Mouse (Mus musculus) kidney, postnatal 25 days (tissue): ENCODE measurements around the gene Gbf1.

Experiments used
- DNase-seq, 2 experiments: peaks; one replicate each; pipeline ENCODE4 v3.0.0; 2021; ENCODE audit warnings: mixed read lengths in 2 of 2

Gene Gbf1

DNA sequence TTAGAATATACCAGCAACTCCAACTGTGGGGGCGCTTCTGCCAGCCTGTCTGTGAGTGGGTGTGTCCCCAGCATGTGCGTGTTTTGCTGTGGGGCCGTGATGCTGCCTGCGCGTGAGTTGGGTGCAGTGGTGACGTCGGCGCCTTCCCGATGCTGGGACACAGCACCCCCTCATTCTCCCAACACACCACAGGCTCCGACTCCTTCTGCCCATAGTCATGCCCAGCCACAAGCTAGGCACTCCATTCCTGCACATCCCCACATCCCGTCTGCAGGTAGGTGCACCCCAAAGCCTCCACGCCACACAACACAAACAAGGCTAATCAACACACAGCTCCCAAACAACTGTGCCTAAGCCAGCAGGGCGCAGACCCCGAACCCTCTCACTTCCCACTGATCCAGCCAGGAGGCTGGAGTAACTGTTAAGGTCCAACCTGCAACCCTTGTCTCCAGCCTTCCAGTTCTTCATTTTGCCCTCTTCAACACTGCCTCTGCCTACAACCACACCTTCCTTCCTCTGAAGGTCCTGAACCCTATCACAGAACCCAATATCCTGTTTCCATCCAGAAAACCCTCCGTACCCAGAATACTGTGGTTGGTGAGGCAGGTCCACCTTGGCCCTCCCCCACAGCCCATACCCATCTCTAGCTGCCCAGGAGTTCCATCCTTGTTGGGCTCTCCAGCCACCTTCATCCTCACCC, 164.7 kb downstream of the Gbf1 start:
- DNase-seq, result peak in 1 of 2 experiments; percentile 30

- peak in 1 of 2 experiments; percentile 20 for DNase-seq
Measured at GRCm38 (mm10) chr19:46317546-46317885, 165.2 kb downstream of the Gbf1 start.

DNA sequence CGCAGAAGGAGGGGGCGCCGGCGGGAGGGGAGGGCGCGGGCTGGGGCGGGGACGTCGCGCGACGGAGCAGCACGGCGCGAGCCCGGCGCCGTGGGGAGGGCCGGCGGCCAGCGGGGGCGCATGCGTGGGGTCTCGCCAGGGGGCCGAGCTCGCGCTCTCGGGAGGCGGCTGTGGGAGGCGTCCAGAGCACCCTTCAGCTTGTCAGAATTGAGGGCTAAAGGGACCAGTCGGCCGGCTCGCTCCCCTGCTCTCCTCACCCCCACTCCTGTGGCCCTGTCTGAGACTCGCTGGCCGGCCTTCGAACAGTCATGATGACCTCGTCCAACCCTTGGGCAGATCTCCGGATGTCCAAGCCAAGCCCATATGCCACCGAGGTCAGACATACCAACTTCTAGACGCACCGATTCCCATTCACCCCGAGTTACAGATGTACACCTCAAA, 165.7 kb downstream of the Gbf1 start:
- peak in 1 of 2 experiments; percentile 38 for DNase-seq

DNA sequence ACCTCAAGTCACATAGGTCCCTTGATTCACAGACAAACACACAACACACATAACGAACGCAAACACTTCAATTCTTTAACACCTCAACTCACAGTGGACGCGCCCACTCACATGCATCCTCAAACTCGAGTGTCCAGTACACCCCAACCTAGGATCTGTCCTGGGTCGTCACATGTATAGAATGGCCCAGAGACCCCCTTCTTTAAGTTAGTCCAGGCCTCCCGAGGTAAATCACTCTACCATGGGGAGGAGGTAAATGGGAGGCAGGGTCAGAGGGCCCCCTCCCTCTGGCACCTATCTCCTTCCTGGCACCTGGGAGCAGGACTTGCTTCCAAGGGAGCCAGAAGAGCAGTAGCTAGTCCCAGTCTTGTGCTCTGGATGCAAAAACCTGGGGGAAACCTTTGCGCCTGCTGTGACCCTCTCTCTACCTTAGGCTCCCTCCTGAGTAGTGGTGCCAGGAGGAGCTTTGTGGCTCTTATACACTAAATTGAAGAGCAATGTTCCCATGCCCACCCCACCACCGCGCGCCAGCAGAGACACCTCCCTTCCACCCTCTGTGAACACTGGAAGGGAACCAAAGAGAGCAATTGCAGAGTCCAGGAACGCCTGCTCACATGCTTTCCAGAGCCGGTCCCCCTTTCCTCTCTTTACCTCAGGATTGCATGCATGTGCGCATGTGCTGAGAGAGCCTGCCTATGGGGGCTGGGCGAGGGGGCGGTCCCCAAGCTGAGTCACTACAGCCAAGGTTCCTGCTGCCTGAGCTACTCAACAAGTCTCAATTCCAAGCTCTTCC, 166.5 kb downstream of the Gbf1 start:
- DNase-seq, result peak; percentile 63 to 78

DNA sequence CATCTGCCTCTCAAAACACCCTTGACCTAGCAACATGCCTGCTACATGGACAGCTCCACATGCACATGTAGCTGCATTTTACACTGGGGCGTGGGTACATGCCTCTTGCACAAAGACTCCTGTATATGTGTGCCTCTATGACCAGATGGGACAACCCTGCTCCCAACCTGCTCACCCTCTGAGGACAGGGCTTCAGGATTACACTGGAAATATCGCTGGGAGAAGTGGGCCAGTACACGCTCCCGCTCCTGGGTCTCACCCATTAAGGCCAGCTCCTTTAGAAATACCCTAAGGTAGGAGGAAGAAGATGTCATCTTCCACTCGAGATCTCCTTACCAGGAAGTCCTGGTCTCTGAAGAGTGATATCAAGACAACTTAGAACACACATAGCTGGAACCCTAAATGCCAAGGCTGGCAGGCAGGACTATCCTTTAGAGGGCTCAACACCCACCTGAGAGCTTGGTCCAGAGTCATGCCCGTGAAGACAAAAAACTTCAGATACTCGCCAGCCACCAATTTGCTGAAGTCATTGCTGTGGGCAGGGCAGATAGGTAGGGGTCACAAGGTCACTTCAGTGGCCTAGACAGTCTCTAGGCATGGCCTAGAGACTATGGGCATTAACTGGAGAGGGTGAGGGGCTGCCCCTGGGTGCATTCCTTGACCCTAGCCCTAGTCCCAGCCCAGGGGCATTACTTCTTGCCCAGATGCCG, 167.9 kb downstream of the Gbf1 start:
- DNase-seq, result no peak

DNA sequence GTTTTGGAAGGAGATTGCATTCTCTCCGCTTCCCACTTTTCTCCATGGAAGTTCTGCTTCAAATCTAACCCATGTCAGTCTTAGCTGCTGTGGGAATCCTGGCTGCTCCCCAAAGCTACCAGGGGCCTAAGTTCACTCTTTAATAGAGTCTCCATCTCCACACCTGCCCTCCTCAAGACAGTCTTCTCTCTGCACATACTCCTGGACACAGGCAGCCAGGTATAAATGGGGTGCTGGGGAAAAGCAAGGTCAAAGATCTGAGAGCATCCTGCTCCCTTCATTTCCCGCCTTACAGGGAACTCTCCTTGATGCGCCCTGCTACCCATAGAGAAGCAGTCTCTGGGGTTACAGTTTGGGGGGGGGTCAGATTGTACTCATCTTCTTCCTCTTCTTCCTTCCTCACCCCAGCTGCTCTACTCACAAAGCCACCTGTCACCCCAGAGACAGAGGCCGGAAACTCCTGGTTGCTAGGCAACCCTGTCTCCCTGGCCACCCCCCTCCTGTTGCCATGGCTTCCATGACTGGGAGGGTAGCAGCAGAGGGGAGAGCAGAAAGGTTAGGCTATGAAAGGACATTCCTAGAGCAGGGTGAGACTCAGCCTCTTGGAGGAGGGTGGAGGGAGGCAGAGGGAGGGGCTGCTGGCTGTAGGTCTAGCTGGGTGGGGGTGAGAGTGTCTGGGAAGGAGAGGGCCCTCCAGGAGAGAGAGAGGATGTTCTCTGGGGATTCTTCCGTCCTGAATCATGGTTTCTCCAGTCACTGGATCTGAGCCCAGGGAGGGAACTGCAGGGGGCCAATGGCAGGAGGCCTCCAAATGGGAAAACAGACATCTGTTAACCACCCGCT, 169.0 kb downstream of the Gbf1 start:
- DNase-seq, result no peak

DNA sequence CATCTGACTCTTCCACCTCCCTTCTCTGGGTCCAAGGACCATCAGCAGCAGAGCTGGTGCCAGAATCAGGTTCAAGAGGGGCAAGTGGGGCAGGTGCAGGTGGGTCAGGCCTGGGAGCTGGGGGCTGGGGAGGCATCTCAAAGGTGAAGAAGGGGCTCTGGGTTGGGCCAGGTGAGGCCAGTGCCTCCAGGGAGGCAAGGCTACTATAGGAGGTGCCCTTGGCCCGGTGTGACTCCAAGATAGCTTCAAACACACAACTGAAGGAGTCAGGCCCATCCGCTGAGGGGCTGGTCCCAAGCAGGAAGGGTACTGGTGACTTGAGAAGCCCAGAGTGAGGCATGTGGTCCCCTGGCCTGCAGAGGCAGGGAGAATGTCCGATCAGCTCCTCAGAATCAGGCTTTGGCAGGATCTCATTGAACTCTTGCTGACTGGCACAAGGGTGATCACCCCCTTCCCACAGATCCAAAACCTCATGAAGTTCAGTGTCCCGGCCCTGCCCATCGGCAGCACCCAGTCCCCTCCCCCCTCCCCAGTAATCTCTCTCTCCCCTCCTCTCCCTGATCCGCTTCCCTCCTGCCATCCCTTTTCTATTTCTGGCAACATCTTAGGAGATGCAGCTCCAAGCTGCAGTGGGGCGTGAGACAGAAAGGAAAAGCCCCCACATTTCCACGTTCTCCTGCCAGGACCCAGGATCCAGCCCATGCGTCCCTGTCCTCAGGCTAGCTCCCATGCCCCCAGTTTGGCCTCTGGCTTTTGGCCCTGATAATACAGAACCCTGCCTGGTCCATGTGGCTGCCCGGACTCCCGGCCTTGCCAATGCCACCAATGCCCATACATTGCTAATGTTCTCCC, 170.1 kb downstream of the Gbf1 start:
- no peak for DNase-seq

- no peak for DNase-seq
Measured at GRCm38 (mm10) chr19:46322996-46323572, 170.8 kb downstream of the Gbf1 start.

DNA sequence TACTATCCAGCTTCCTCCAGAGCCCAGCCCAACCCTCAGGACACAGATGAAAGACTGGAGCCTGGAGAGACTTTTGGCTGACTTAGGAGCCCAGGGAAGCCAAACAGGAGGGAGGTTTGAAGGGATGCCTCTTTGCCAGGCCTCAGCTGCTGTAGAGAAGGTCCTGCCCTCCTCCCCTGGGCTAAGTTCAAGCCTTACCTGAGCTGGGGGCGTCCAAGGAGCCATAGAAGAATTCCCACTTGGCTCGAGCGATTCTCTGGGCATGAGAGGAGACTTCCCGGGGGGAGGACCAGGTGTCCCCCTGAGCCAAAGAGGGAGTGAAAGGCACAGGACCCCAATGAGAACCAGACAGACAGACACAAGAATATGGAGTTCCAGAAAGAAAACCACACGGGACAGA, 171.4 kb downstream of the Gbf1 start:
- DNase-seq, result no peak

DNA sequence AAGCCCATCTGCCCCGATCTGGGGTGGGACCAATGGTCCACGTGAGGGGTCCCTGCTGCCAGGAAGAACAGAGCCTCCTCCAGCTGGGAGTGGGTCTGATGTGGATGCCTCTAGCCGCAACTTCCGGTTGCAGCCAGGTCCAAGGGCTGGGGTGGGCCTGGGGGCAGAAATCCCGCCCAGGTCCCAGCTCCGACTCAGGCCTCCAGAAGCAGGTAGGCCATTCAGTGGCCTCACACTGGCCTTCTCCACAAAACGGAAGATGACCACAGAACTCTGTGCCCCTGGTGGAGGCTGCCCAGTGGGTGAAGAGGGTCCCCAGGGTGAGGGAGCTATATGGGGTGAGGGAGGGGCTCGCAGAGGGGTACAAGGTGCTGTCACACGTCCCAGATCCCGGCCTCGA, 172.1 kb downstream of the Gbf1 start:
- no peak for DNase-seq

DNA sequence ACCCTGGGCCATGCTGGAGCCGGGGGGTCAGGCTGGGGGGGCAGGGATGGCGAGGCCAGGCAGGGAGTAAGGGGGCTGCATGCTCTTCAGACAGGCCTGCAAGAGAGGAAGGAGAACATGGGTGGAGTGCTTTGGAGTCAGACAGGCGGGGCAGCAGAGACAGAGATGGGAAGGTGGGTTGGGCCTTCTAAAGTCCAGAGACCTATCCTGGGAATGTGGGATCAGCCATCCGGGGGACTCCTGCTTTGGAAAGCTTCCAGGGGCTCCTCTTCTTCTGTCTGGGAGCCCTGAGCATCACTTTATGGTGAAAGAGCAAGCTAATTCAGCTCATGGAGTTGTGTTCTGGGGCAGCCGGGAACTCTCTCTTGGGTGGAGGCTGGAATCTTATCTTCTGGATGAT, 172.6 kb downstream of the Gbf1 start:
- no peak for DNase-seq

- DNase-seq, result no peak
Measured at GRCm38 (mm10) chr19:46326019-46326755, 173.9 kb downstream of the Gbf1 start.

- peak; percentile 56 to 70 for DNase-seq
Measured at GRCm38 (mm10) chr19:46326756-46327305, 174.5 kb downstream of the Gbf1 start, which contains the start of gene Psd. Psd (minus strand) TSS chr19:46327156.

- peak; percentile 15 to 59 for DNase-seq
Measured at GRCm38 (mm10) chr19:46327531-46328064, 175.3 kb downstream of the Gbf1 start.

GRCm38 (mm10) chr19:46328081-46329030, 176.0 kb downstream of the Gbf1 start, which contains the start of gene Fbxl15:
Fbxl15 (plus strand) TSS chr19:46328184.
- DNase-seq, result peak; percentile 96 to 98

GRCm38 (mm10) chr19:46329031-46329641, 176.8 kb downstream of the Gbf1 start:
- peak; percentile 24 to 70 for DNase-seq

DNA sequence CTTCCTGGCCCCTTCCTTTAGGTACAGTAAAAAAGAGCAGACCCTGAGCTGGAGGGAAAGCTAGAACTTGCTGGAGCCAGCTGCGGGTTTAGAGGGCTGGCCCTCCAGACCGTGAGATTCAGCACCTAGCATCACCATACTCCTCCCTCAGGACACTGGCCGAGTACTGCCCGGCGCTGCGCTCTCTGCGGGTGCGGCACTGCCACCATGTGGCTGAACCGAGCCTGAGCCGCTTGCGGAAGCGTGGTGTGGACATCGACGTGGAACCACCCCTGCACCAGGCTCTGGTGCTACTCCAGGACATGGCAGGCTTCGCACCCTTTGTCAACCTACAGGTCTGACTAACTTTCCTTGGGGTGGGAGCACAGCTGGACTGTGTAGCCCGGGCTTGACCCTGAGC, 177.6 kb downstream of the Gbf1 start:
- peak; percentile 87 to 91 for DNase-seq

DNA sequence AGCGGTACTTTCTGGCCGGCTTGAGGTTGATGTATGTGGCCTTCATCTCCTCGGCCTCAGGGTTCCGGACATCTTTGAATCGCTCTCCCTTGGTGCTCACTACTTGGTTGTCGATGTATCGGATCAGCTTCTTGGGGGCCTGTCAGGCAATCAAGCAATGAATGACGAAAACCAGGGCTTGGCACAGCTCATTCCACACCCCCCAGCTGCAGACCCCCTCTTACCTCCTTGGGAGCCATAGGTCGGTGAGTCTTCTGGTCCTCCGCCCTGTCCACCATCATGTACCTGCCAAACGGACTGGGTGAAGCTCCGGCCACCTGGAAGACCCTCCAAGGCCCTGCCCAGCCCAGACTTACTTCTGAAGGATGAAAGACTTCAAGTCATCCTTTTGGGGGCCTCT, 178.4 kb downstream of the Gbf1 start:
- DNase-seq, result no peak
